Mouse (Mus musculus) lung, embryonic 14.5 days (tissue): ENCODE data around the gene Gnb5. TPM values are rescaled to one million over a fixed set of nuclear protein-coding genes. Genes with fewer than 3 reads are reported as not detected.

Experiments used
- ATAC-seq: fragments of 200-750 bp; cut with Nextera tagmentation; 2 replicates; pipeline ENCODE4 v1.8.0; 2017; ENCODE audit warnings: mild to moderate bottlenecking, moderate TSS enrichment, moderate library complexity; ENCODE audit not compliant: insufficient read depth
- DNase-seq: peaks from one replicate; pipeline ENCODE4 v3.0.0-alpha.2; 2015
- H3K27ac ChIP-seq: fragments of 300-500 bp; sonication (generic); 2 replicates; pipeline ENCODE4 v1.5.1; 2014; ENCODE audit warnings: low read depth, mild to moderate bottlenecking, moderate library complexity
- H3K27me3 ChIP-seq: fragments of 300-500 bp; sonication (generic); 2 replicates; pipeline ENCODE4 v1.6.1; 2014; ENCODE audit warnings: low read length, control low read depth; ENCODE audit not compliant: insufficient read depth
- H3K36me3 ChIP-seq: fragments of 300-500 bp; sonication (generic); 2 replicates; pipeline ENCODE4 v1.6.1; 2014; ENCODE audit warnings: control low read depth; ENCODE audit not compliant: insufficient read depth
- H3K4me1 ChIP-seq: fragments of 300-500 bp; sonication (generic); 2 replicates; pipeline ENCODE4 v1.6.1; 2014; ENCODE audit warnings: antibody characterized with exemption, control low read depth; ENCODE audit not compliant: insufficient read depth
- H3K4me2 ChIP-seq: fragments of 300-500 bp; sonication (generic); 2 replicates; pipeline ENCODE4 v1.6.1; 2014; ENCODE audit warnings: mild to moderate bottlenecking
- H3K4me3 ChIP-seq: fragments of 300-500 bp; sonication (generic); 2 replicates; pipeline ENCODE4 v1.5.1; 2014; ENCODE audit warnings: low read depth, low read length
- H3K9ac ChIP-seq: fragments of 300-500 bp; sonication (generic); 2 replicates; pipeline ENCODE4 v1.6.1; 2014
- H3K9me3 ChIP-seq: fragments of 300-500 bp; sonication (generic); 2 replicates; pipeline ENCODE4 v1.6.1; 2016; ENCODE audit warnings: low read depth, low read length, control low read depth
- CTCF ChIP-seq: IDR thresholded peaks from 2 replicates; pipeline ENCODE4 v1.5.1; 2016; ENCODE audit warnings: antibody characterized with exemption, low read depth
- WGBS: fragments of 180-500 bp; shearing (Covaris S2); extraction: QIAGEN DNeasy Blood & Tissue Kit; methylation state at CpG from one replicate; pipeline ENCODE4 v1.1.7; 2014; 5-methylcytosine and 5-hydroxymethylcytosine counted together
- polyA plus RNA-seq: library from polyadenylated mRNA; unstranded; fragments of >200 nt; fragmentation: Nextera tagmentation; extraction: Ambion mirVana; gene quantifications from 2 replicates; pipeline ENCODE4 v1.2.1, GENCODE M21; 2014

Gnb5 gene
- polyA plus RNA-seq, 1 experiment from 2014 or later, result 17.9 TPM

- no peaks in the 10 kb centered on the region for H3K9me3 ChIP-seq
- TF ChIP-seq CTCF, result no peak
- no peak overlapping the region for H3K27ac ChIP-seq
- H3K4me2 ChIP-seq, result no peak overlapping the region
- 73% methylated on average over 6 of the region's 6 CpGs for WGBS
- H3K4me3 ChIP-seq, result no peak overlapping the region
- no peaks in the 10 kb centered on the region for H3K4me1 ChIP-seq
- DNase-seq (no peak), ATAC-seq (no peak)
- H3K9ac ChIP-seq, result no peak overlapping the region
- no peaks in the 10 kb centered on the region for H3K27me3 ChIP-seq
- H3K36me3 ChIP-seq, result peaks cover 12% of the 10 kb centered on the region
Measured at GRCm38 (mm10) chr9:75267147-75267546, 38.9 kb upstream of the Gnb5 start.

- 54% methylated on average over 6 of the region's 6 CpGs for WGBS
- peak; percentile 50 for DNase-seq
Measured at GRCm38 (mm10) chr9:75270382-75270781, 35.7 kb upstream of the Gnb5 start.

GRCm38 (mm10) chr9:75271539-75271938 lies 34.5 kb upstream of the Gnb5 start:
- no peaks in the 10 kb centered on the region for H3K9me3 ChIP-seq
- ATAC-seq (no peak), DNase-seq (no peak)
- WGBS, result 85% methylated on average over 8 of the region's 8 CpGs
- no peaks in the 10 kb centered on the region for H3K4me1 ChIP-seq
- no peak overlapping the region for H3K9ac ChIP-seq
- no peak overlapping the region for H3K4me3 ChIP-seq
- H3K27me3 ChIP-seq, result no peaks in the 10 kb centered on the region
- H3K4me2 ChIP-seq, result no peak overlapping the region
- H3K36me3 ChIP-seq, result peaks cover 18% of the 10 kb centered on the region; the same call in 1 of the 2 replicates
- no peak for TF ChIP-seq CTCF
- no peak overlapping the region for H3K27ac ChIP-seq

More at GRCm38 (mm10) chr9:75270382-75270781, 35.7 kb upstream of the Gnb5 start:
- H3K9me3 ChIP-seq, result no peaks in the 10 kb centered on the region
- H3K4me2 ChIP-seq, result no peak overlapping the region
- no peaks in the 10 kb centered on the region for H3K27me3 ChIP-seq
- no peak overlapping the region for H3K9ac ChIP-seq
- no peak for TF ChIP-seq CTCF
- ATAC-seq, result no peak
- H3K36me3 ChIP-seq, result peaks cover 18% of the 10 kb centered on the region; the same call in 1 of the 2 replicates
- no peaks in the 10 kb centered on the region for H3K4me1 ChIP-seq
- H3K4me3 ChIP-seq, result no peak overlapping the region
- H3K27ac ChIP-seq, result no peak overlapping the region

GRCm38 (mm10) chr9:75273646-75274045 lies 32.4 kb upstream of the Gnb5 start:
- no peaks in the 10 kb centered on the region for H3K27me3 ChIP-seq
- 63% methylated on average over 6 of the region's 6 CpGs for WGBS
- H3K9me3 ChIP-seq, result no peaks in the 10 kb centered on the region
- no peak overlapping the region for H3K4me2 ChIP-seq
- ATAC-seq (no peak), DNase-seq (no peak)
- no peak overlapping the region for H3K9ac ChIP-seq
- peaks cover 21% of the 10 kb centered on the region; the same call in 1 of the 2 replicates for H3K36me3 ChIP-seq
- no peak for TF ChIP-seq CTCF
- no peaks in the 10 kb centered on the region for H3K4me1 ChIP-seq
- H3K4me3 ChIP-seq, result no peak overlapping the region
- H3K27ac ChIP-seq, result no peak overlapping the region

- H3K36me3 ChIP-seq, result peaks cover 16% of the 10 kb centered on the region; the same call in 1 of the 2 replicates
- H3K27me3 ChIP-seq, result no peaks in the 10 kb centered on the region
- no peak overlapping the region for H3K27ac ChIP-seq
- H3K4me1 ChIP-seq, result no peaks in the 10 kb centered on the region
- no peak overlapping the region for H3K9ac ChIP-seq
- H3K4me2 ChIP-seq, result no peak overlapping the region
- H3K4me3 ChIP-seq, result no peak overlapping the region
- no peaks in the 10 kb centered on the region for H3K9me3 ChIP-seq
- DNase-seq, result no peak
- WGBS, result 87% methylated on average over 5 of the region's 5 CpGs
- ATAC-seq, result no peak
- no peak for TF ChIP-seq CTCF
Measured at GRCm38 (mm10) chr9:75274486-75274885, 31.6 kb upstream of the Gnb5 start.

GRCm38 (mm10) chr9:75275051-75275450 lies 31.0 kb upstream of the Gnb5 start:
- DNase-seq (no peak), ATAC-seq (no peak)
- WGBS, result 90% methylated on average over 9 of the region's 9 CpGs
- TF ChIP-seq CTCF, result no peak
- H3K27ac ChIP-seq, result no peak overlapping the region
- H3K4me3 ChIP-seq, result no peak overlapping the region
- no peak overlapping the region for H3K9ac ChIP-seq
- no peaks in the 10 kb centered on the region for H3K27me3 ChIP-seq
- H3K9me3 ChIP-seq, result no peaks in the 10 kb centered on the region
- H3K4me2 ChIP-seq, result no peak overlapping the region
- no peaks in the 10 kb centered on the region for H3K4me1 ChIP-seq
- H3K36me3 ChIP-seq, result peaks cover 13% of the 10 kb centered on the region; the same call in 1 of the 2 replicates

- Histone ChIP-seq H3K27me3 (no peaks in the 10 kb centered on the region), H3K9me3 (no peaks in the 10 kb centered on the region), H3K9ac (no peak overlapping the region), H3K4me3 (no peak overlapping the region), H3K36me3 (peaks cover 14% of the 10 kb centered on the region; the same call in 1 of the 2 replicates), H3K4me2 (no peak overlapping the region), H3K27ac (no peak overlapping the region), H3K4me1 (no peaks in the 10 kb centered on the region)
- ATAC-seq (no peak), DNase-seq (peak; percentile 65)
- WGBS, result 42% methylated on average over 5 of the region's 5 CpGs
- peak; percentile 63 for TF ChIP-seq CTCF
Measured at GRCm38 (mm10) chr9:75280814-75281213, 25.3 kb upstream of the Gnb5 start.

GRCm38 (mm10) chr9:75282179-75282578 lies 23.9 kb upstream of the Gnb5 start:
- ATAC-seq (no peak), DNase-seq (no peak)
- H3K4me2 ChIP-seq, result no peak overlapping the region
- H3K4me3 ChIP-seq, result no peak overlapping the region
- H3K27me3 ChIP-seq, result no peaks in the 10 kb centered on the region
- 78% methylated on average over 2 of the region's 2 CpGs for WGBS
- H3K36me3 ChIP-seq, result peaks cover 14% of the 10 kb centered on the region; the same call in 1 of the 2 replicates
- H3K27ac ChIP-seq, result no peak overlapping the region
- H3K4me1 ChIP-seq, result no peaks in the 10 kb centered on the region
- H3K9ac ChIP-seq, result no peak overlapping the region
- no peak for TF ChIP-seq CTCF
- H3K9me3 ChIP-seq, result no peaks in the 10 kb centered on the region
